Comparison of ENCODE assay signal across 22 mouse cellular contexts in the genomic region with DNA sequence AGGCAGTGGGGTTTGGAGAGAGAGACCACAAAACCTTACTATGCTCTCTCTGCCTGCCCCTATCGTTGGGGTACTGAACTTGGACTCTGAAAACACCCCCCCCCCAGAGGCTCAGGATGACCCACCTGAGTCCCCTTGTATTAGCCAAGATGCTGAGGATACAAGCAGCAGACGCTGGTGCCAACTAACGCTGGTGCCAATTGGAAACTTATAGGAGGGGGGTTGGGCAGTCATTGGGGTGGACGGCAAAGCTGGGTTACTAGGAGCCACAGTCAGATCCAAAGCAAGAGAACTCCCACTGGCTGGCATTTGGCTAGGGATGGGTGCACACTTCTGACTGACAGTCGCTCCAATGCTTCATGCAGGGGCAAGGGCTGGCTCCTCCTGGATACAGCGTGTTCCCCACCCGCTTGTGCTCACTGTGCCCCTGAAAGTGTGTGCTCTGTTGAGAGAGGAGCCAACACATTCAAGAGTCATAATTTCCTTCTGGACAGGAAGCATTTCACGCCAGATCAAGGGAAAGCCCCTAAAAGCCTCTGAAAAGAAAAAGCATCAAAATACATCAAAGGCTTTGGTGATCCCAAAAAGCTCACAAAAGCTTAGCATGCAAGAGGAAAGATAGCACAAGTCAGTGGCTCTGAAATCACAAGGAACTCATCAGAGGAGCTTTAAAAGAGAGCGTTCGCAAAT. TPM values are rescaled to one million over a fixed set of nuclear protein-coding genes. Genes with fewer than 3 reads are reported as not detected.
DNase-seq lines count a peak whose midpoint lies in the region; ATAC-seq lines count a peak whose summit lies in the region.
"Had no signal": no experiment of that assay in that cellular context is flagged by ENCODE, and none has a peak within 500 bp of the region (broad histone marks: within the 10 kb centered on the region; RNA-seq: fewer than 3 reads in every experiment).

No protein-coding gene starts in this region.

- no peaks in the 10 kb centered on the region for H3K27me3 ChIP-seq in midbrain, embryonic 11.5 days (ENCODE audit: control insufficient read depth, insufficient read depth, low read length)
- H3K27me3 ChIP-seq in midbrain, embryonic 16.5 days (ENCODE audit: control insufficient read depth, insufficient read depth, low read depth, low read length), result no peaks in the 10 kb centered on the region
- H3K27me3 ChIP-seq: embryonic facial prominence, embryonic 12.5 days; forebrain, embryonic 15.5 days; Patski had no signal

- no peaks in the 10 kb centered on the region for H3K36me3 ChIP-seq in midbrain, embryonic 11.5 days (ENCODE audit: control insufficient read depth, insufficient read depth, low read length)
- H3K36me3 ChIP-seq in midbrain, embryonic 16.5 days (ENCODE audit: control insufficient read depth, insufficient read depth, low read length), result no peaks in the 10 kb centered on the region
- H3K36me3 ChIP-seq: embryonic facial prominence, embryonic 10.5 days; embryonic facial prominence, embryonic 12.5 days; forebrain, embryonic 15.5 days; G1E had no signal

- ATAC-seq in midbrain, embryonic 11.5 days (ENCODE audit: low FRiP score), result no peak
- no peak for ATAC-seq in midbrain, embryonic 16.5 days
- ATAC-seq: activated CD4-positive, CD25-positive, alpha-beta regulatory T cell, adult 4 months; forebrain, embryonic 13.5 days; forebrain, embryonic 15.5 days; forebrain, postnatal 0 days; Patski had no signal

- peak; percentile 35 to 60 for DNase-seq in cerebellum, postnatal 14 days
- no peak for DNase-seq in cerebellum, adult 8-10 months
- DNase-seq in midbrain, embryonic 11.5 days (ENCODE audit: low spot score, missing footprints), result peak; percentile 8
- DNase-seq in induced T-regulatory cell, adult 2 months (ENCODE audit: low read depth), result peak; percentile 12
- no peak for DNase-seq in lung, postnatal 4 days
- DNase-seq: adrenal gland, adult 8-10 months; adrenal gland, postnatal 14 days; adrenal gland, postnatal 36 days; cerebellum, adult 11-12 months; cerebellum, adult 2 months; cerebellum, adult 9-11 months; cerebellum, postnatal 36 days; forebrain, postnatal 0 days had no signal

- H3K27ac ChIP-seq in midbrain, embryonic 11.5 days (ENCODE audit: low read depth, low read length), result no peak overlapping the region
- H3K27ac ChIP-seq in midbrain, embryonic 16.5 days (ENCODE audit: low read length), result no peak overlapping the region
- H3K27ac ChIP-seq: embryonic facial prominence, embryonic 10.5 days; embryonic facial prominence, embryonic 12.5 days; forebrain, embryonic 13.5 days; forebrain, embryonic 15.5 days had no signal

- 0 out of 2 replicates have a peak, but pooled peaks cover 2% of the 10 kb centered on the region for H3K4me1 ChIP-seq in midbrain, embryonic 11.5 days (ENCODE audit: control insufficient read depth, insufficient read depth, low read length)
- H3K4me1 ChIP-seq in midbrain, embryonic 16.5 days (ENCODE audit: control insufficient read depth, insufficient read depth, low read length), result no peaks in the 10 kb centered on the region
- H3K4me1 ChIP-seq: embryonic facial prominence, embryonic 12.5 days; forebrain, embryonic 15.5 days had no signal

- H3K4me2 ChIP-seq in midbrain, embryonic 11.5 days, result no peak overlapping the region
- H3K4me2 ChIP-seq in midbrain, embryonic 16.5 days (ENCODE audit: low read length), result no peak overlapping the region
- H3K4me2 ChIP-seq: embryonic facial prominence, embryonic 12.5 days; forebrain, embryonic 13.5 days; forebrain, embryonic 15.5 days had no signal

- H3K9ac ChIP-seq in midbrain, embryonic 11.5 days (ENCODE audit: low read length), result no peak overlapping the region
- H3K9ac ChIP-seq in midbrain, embryonic 16.5 days (ENCODE audit: low read depth, low read length), result no peak overlapping the region
- H3K9ac ChIP-seq: embryonic facial prominence, embryonic 12.5 days; forebrain, embryonic 13.5 days; forebrain, embryonic 15.5 days; forebrain, postnatal 0 days had no signal

- no peaks in the 10 kb centered on the region for H3K9me3 ChIP-seq in midbrain, embryonic 11.5 days (ENCODE audit: control insufficient read depth, low read length)
- H3K9me3 ChIP-seq in midbrain, embryonic 16.5 days (replicated peaks; ENCODE audit: control insufficient read depth, low read length, poor library complexity, severe bottlenecking), result no peaks in the 10 kb centered on the region
- H3K9me3 ChIP-seq: embryonic facial prominence, embryonic 12.5 days; forebrain, embryonic 13.5 days; forebrain, embryonic 15.5 days; G1E had no signal

- WGBS in midbrain, embryonic 11.5 days, result 74% methylated on average over 10 of the region's 10 CpGs
- 62% methylated on average over 10 of the region's 10 CpGs for WGBS in midbrain, embryonic 16.5 days

- no peak overlapping the region for H3K4me3 ChIP-seq in midbrain, embryonic 11.5 days (ENCODE audit: low read depth, low read length)
- H3K4me3 ChIP-seq in midbrain, embryonic 16.5 days (ENCODE audit: low read depth, low read length), result no peak overlapping the region
- H3K4me3 ChIP-seq: embryonic facial prominence, embryonic 10.5 days; embryonic facial prominence, embryonic 12.5 days; forebrain, embryonic 13.5 days; forebrain, embryonic 15.5 days had no signal

RNA-seq across cellular contexts. Expression of gene Npffr1, which starts 9.2 kb away (rescaled TPM):
- 0.06 TPM in 1 of 2 replicates, not detected in the other for polyA plus RNA-seq in midbrain, embryonic 11.5 days (2014; fragmentation: Nextera tagmentation; extraction: Ambion mirVana)
- polyA plus RNA-seq in midbrain, embryonic 16.5 days (2015; fragmentation: Nextera tagmentation; extraction: Ambion mirVana), result 2.3 and 2.8 TPM in 2 replicates
- polyA plus RNA-seq: activated CD4-positive, CD25-positive, alpha-beta regulatory T cell, adult 4 months; C2C12; embryonic facial prominence, embryonic 12.5 days; G1E had no signal

RNA-seq across cellular contexts. Expression of gene Ppa1, which starts 43.8 kb away (rescaled TPM):
- polyA plus RNA-seq in midbrain, embryonic 11.5 days (2014; fragmentation: Nextera tagmentation; extraction: Ambion mirVana), result 323 and 335 TPM in 2 replicates
- polyA plus RNA-seq in midbrain, embryonic 16.5 days (2015; fragmentation: Nextera tagmentation; extraction: Ambion mirVana), result 214 and 221 TPM in 2 replicates

Comparison
In these comparisons a context has a peak if more than half of its experiments do, and no peak if none do; other contexts are left out.
1. DNase-seq: peak in cerebellum, postnatal 14 days (2 of 2), midbrain, embryonic 11.5 days (single experiment) and induced T-regulatory cell, adult 2 months (single experiment); none in cerebellum, adult 8-10 months (single experiment) and lung, postnatal 4 days (0 of 2).